Mouse (Mus musculus) G1E-ER4 (cell line): ENCODE results near the gene Znrd1as. TPM values are rescaled to one million over a fixed set of nuclear protein-coding genes. Genes with fewer than 3 reads are reported as not detected.

Experiments used
- GATA1 ChIP-seq: IDR thresholded peaks from one replicate; pipeline ENCODE4 v1.8.0; 2012; ENCODE audit warnings: low read length, inconsistent platforms
- polyA plus RNA-seq: library from polyadenylated mRNA; stranded (reverse); fragments of >175 nt; gene quantifications from 2 replicates; pipeline ENCODE4 v1.2.3, GENCODE M21; 2012

Gene Znrd1as
- polyA plus RNA-seq, 1 experiment: 0.56 TPM

DNA sequence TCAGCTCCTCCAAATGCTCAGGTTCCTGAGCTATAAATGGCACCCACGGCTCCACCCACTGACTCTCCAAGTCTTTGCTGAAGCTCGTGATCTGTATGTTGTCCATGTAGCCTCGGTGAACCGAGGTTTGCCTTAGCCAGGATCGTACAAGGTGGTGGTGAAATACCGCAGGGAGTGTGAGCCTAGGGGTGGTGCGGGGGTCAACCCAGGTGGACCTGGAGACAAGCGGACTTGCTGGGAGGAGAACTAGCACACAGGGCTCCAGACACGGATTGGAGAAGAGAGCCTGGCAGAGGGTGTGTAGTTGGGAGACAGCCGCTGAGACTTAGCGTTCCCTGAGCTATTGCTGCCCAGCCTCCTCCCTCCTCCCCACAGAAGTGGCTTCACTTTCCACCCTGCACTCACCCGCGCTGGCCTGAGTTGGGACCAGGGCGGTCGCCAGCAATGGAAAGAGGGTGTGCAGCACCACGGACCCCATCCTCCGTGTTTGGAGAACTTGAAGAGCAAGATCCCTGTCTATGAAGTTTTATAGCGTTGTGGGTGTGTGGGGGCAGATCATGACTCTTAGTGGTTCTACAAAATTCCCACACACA lies 22.9 kb downstream of the Znrd1as start, which contains the start of gene 2410137M14Rik:
2410137M14Rik (minus strand) TSS at position 17 of the 593 bp plus-strand sequence.
- no peak for TF ChIP-seq GATA1

DNA sequence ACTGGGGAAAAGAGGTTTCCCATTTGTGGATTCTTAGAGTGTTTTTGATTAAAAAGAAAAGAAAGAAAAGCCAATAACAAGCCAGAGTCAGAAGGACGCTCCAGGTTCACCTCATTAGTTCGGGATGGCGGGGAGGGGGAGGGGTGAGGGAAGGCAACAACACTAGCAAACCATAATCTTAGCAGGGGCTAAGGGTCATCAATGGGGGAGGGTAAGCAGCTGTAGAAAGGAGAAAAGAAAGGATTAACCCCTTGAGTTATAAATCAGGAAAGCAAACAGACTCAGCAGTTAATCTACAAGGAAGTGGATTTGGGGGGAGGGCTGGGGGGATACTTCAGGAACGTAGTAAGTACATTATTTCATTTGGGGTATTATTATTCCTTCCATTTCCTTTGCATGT lies 23.5 kb downstream of the Znrd1as start:
- TF ChIP-seq GATA1: no peak

DNA sequence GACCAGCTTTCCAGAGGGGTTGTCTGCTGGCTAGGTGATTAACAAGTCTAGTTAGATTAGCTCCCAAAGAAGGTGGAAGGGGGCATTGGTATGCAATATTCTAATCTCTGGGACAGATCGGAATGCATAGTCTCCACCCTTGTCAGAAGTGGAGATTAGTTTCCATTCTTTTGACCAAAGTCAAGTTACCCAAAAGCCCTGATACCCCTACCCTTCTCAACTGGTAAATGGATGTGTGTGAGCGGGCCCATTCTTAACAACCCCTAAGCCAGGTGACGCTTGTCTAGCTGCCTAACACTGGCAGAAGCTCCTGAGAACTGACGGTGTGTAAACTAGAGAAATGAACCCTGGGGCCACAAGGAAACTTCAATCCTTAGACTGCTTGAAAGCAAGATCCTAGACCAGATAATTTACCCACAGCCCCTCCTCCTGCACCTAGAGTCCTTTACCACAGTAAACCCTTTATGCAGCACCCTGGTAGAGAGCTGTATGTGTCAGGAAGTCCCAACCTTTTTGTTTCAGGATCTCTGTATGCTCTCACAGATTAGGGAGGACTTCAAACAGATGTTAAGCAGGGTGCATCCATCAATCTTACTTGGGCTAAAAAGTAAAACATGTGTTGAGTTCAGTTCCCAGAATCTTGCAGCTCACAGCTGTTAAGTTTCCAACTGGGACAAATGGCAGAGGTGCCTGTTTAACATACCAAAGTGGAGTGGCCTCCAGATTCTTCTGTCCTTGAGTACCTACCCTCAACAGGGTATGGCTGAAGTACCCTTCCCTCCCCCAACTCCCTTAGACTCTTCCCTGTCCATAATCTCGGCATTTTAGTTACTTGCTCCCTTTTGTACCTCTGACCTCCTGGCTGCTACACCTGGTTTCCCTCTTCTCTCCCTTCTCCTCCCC lies 24.1 kb downstream of the Znrd1as start:
- no peak for TF ChIP-seq GATA1

DNA sequence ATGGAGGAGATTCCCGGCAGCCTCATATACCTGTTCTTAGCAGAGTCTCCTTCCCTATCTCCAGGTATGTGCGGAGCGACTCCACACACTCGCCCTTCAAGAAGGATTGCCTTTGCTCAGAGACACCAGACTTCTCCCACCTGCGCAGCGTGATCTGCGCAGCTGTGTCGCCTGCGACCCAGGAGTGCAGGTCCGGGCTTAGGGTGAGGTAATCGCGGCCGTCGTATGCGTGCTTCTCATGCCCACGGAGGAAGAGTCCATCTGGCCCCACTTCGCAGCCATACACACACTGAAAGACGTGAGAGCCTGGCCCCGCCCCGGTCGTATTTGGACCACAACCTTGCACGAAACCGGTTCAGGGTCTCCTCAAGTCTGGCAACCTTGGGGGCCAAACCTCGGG lies 30.1 kb downstream of the Znrd1as start:
- TF ChIP-seq GATA1: no peak

DNA sequence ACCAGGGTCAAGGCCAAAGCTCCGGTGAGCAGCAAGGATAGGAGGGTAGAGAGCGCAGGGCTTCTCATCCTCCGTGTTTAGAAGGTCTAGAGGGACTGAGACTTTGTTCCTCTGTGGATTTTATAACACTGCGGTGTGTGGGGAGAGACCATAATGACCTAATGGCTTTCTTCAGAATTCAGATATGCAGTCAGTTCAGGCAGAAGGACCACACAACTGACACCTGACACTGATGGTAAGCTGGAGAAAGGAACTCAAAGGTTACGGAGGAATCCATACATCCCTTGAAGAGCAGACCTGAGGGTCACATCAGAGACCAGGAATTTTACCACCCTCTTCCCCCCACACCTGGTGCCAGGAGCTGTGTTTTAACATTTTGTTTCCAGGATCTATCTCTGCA lies 31.0 kb downstream of the Znrd1as start, which contains the start of gene H2-M5:
H2-M5 (minus strand) TSS at position 101 of the 400 bp plus-strand sequence.
- TF ChIP-seq GATA1: no peak

DNA sequence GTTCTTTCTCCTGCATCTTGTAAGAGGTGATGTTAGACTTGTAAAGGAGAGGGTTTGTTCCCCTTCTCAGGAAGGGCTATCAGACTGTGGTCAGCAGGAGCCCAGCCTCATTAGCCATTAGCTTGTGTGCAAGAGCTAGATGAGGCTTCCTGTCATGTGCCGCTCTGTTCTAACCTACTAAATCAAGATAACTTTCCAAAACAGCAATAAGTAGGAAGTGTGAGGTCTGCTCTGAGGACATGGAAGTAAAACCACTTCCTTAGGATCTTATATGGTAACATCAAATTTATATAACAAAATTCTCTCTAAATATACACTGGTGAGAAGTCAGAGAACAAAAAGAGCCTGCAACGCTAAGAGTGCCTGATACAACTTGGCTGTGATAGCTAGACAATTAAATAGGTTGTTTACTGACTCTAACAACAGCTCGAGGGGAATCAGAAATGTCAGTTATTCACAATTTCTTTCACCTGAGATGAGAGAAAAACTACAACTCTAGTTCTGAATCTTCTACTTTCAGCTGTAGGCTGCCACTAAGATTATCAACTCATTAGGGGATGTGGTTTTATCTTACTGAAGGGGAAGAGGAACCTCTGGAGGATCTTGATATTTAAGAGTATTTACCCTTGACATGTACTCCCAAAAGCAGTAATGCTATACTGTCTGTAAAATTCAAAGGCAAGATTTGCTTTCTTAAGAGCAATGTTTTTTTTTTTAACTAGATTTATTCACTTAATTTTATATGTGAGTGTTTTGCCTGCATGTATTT lies 34.1 kb downstream of the Znrd1as start:
- TF ChIP-seq GATA1: peak; percentile 19

DNA sequence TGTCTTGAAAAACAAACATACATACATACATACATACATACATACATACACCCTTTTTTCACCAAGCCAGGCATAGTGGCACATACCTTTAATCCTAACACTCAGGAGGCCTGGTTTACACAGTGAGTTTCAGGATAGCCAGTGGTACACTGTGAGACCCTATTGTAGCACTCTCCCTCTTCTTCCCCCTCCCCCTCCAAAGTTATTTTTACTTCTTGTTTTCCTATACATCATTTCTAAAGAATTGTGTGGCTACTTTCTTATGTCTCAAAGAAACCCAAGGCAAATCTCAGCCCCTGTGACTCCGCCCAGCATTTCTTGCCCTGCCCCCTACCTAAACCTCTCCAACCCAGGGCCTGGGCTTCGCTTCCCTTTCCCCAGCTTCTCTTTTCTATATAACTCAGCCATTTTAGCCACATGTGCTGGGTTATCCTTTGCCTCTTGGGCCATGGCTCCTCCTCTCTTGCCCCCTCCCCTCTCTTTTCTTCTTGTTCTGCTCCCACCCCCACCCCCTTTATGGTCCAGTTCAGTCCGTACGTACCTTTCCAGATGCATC lies 35.5 kb downstream of the Znrd1as start:
- TF ChIP-seq GATA1: no peak

DNA sequence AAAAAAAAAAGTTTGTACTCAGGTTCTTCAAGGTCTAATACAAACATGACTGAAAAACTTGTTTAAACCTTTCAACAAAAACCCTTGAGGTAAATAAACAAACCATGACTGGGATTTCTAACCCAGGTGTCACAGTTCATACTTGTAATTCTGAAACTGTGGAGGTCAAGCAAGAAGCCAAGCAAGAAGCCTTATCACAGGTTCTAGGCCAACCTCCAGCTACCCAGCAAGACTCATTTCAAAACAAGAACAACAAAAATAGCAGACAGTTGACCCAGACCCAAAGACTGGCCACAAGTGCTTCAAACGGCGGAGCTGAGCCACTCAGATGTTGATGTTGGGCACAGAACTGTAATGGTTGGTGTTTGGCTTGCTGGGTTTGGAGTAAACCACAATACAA lies 36.1 kb downstream of the Znrd1as start:
- TF ChIP-seq GATA1: no peak

DNA sequence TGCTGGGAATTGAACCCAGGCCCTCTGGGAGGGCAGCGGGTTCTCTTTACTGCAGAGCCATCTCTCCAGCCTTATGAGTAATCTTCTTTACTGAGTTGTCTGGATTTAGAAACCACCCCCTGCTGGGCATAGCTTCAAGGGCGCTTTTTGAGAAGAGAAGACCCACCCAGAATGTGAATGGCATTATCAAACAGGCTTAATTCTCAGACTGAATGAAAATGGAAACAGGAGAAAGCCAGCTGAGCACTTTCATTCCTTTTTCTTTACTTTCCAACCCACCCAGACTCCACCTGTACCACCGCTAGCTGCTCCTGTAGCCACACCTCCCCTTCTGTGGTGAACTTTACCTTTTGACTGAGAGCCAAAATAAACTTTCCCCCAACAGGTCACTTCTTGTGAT lies 37.1 kb downstream of the Znrd1as start:
- no peak for TF ChIP-seq GATA1

DNA sequence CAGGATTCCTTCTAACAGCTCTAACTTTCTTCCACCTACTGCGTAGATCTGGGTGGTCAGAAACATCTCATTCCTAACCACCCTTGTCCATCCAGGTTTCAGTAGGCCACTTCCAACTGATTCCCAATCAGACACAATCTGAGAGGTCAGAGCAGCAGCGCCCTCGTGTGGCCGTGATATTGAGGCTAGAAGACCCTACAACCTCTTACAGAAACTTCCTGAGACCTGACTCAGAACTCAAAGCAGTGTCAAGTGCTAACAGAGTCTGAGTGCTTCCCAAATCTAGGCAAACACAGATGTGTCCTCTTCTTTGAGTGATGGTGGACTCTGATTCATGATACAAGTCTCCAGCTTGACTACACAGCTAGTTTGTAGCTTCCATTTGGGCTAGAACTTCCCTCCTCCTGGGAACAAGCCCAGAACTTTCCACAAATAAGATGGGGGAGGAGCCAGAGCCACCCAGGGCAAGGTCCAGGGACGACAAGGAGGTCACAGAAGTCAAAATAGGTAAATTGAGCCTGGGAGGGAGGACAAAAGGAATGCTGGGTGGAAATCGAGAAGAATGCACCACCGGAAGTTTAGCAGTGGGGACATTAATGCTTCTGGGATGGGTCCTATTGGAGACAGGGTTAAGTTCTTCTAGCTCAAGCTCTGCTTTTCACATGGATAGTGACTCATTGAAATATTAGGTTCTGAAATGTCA lies 38.8 kb downstream of the Znrd1as start:
- no peak for TF ChIP-seq GATA1

DNA sequence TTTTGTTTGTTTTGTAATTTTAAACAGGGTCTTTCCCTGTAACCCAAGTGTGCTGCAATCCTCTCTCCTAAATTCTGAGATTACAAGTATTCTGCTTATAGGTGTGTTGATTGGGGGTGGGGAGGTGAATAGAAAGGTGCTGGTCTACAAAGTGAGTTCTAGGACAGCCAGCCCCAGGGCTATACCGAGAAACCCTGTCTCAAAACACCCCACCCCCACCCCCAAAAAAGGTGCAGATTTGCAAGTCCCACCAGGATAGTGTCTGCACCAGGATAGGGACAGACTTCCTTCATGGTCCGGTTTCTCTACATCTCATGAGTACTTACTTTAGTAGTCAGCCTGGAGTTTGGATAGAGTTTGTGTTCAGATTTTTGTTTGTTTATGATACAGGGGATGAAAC lies 40.1 kb downstream of the Znrd1as start:
- TF ChIP-seq GATA1: no peak

DNA sequence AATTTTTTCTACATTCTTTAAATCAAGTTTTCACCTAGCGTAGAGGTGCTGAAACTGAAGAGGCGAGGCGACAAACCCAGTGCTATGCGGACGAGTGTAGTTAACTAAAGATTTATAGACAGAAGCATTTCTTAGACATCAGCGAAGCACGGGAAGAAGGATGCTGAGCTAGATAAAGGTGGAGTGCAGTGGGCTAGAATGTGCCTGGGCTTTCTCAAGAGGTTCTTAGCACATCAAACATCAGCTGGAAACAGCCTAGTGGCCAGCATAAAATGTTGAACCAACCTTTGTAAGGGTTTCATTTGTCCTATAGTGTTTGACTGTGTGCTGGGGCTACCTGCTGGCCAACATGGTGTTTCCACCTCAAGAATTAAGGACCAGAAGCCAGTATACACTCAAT lies 42.5 kb downstream of the Znrd1as start, which contains the start of gene Zfp57:
Zfp57 (plus strand) TSS at position 301 of the 400 bp plus-strand sequence.
- no peak for TF ChIP-seq GATA1

DNA sequence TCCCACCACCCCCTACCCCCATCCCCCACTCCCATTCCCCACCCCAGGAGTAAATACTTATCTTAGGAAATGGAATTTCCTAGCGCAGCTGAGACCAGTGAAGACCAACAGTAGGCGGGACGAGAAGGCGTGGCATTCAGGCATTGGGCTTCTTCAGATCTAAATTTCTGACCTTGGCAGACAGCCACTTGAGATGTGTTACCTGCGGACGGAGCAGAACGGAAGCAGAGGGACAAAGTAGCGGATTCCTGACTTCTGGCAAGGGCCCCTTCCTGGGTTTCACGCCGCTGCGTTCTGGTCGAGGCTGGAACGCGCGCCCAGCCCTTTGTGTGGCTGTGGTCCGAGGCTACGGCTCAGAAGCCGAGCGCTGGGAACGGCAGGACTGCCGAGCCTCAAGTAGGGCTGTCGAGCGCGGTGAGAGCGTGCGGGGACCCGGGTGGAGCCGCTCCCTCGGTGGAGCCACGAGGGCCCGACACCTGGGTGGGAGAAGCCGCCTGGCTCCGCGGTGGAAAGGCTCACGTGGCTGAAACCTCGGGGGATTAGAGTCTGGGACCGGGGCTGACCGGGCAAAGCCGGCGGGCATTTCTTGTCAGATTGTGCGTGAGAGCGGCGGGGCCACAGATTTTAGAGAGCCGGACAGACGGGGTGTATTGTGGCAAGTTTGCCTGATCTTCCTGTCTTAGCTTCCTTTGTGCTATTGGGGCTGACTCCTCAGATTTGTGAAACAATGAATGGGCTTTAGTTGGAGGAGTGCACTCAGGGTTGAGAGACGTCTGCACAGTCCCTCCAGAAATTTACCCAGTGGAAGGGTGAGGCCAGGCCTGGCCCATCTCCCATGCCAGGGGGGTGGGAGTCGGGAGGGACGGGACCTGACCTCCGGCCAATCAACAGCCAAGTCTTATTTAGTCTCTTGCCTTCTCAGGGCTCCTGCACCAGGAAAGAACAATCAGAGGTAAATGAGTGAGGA lies 44.3 kb downstream of the Znrd1as start:
- TF ChIP-seq GATA1: no peak

DNA sequence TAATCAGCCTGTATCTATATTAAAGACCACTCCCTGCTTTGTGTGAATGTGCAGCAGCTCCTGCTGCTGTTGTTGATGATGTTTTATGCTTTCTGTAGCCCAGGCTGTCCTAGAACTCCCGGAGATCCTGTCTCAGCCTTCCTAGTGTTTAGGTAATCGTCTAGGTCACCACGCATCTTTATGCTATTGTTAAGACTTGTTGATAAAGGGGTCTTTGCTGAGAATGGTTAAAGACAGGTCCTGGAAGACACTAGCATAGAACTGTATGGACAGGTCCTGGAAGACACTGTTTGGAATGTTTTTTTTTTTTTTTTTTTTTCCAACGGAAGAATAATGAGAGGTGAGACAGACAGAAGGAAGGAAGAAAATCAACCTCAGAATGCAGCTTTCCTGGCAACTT lies 45.0 kb downstream of the Znrd1as start:
- TF ChIP-seq GATA1: no peak
